Mouse (Mus musculus): Measurements from ENCODE around the gene Ubl4a. TPM values are rescaled to one million over a fixed set of nuclear protein-coding genes. Genes with fewer than 3 reads are reported as not detected.
A peak's percentile ranks its signal among the peaks of the same experiment; 100 is the strongest.

Gene Ubl4a
- polyA plus RNA-seq (2012; ENCODE audit: insufficient read depth, low replicate concordance) = 21.1 TPM in 1 of 2 replicates, not detected in the other

DNA sequence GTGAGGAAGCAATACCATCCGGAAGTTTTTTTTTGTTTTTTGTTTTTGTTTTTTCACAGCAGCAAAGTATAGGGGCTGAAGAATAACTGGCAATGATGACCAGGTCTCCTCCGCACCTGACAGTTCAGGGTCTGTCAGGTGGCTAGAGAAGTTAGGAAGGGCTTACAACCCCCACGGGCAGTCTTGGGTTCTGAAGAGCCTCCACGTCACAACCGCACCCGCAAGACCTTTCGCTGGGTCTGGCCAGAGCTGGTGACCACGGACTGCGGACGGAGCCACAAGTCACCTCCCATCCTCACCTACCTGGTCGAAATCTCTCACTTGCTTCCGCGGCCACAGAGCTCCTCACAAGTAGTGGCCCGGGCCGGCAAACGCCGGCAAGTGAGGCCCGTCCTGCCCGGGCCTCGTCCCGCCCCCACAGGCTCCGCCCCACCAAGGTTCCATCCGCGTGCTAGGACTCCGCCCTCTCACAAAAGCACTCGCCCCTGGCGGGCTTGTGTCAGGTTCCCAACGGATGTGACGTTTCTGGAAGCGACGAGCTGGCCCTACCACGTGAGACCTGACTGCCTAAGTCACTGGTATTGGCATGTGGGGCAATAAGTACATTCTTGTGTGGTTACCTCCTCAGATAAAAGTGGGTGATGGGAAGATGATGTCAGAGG is at the start of gene Ubl4a, which contains the start of gene Slc10a3:
Ubl4a (minus strand) TSS at position 331 of the 662 bp plus-strand sequence.
Slc10a3 (minus strand) TSS at position 462 of the 662 bp plus-strand sequence.
- TF ChIP-seq GATA1 (IDR thresholded peaks at IDR 0.05; ENCODE audit: borderline replicate concordance, low read length) = no peak
- TF ChIP-seq FLI1 (IDR thresholded peaks at IDR 0.05; ENCODE audit: low read length) = no peak
- peak within 1 kb of the TSS; percentile 96 for H3K4me3 ChIP-seq (replicated peaks)
- H3K4me1 ChIP-seq = peaks cover 20% of the 10 kb centered on the region
- peaks cover 10% of the 10 kb centered on the region for H3K27me3 ChIP-seq (replicated peaks)
- no peaks in the 10 kb centered on the region for H3K9me3 ChIP-seq
- peaks cover 20% of the 10 kb centered on the region for H3K36me3 ChIP-seq (replicated peaks; ENCODE audit: low read length)

DNA sequence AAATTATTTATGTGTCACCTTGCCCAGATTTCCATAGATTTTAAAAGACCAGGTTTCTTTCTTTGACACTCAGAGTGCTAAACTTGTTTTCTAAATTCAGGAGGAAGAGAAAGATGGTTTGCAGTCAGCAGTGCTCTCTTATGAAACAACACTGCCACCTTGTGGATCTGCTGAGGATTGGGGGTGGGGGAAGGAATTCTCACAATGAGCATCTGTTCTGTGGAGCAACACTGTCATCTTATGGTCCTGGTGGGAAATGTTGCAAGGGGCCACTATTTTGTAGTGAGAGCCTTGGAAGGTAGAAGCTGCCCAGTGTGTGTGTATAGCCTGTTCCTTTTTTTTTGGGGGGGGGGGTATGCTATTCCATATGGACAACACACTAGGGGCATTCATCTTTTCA is 40.4 kb upstream of the Ubl4a start:
- no peak overlapping the region for H3K4me3 ChIP-seq (replicated peaks)
- no peaks in the 10 kb centered on the region for H3K4me1 ChIP-seq
- TF ChIP-seq FLI1 (IDR thresholded peaks at IDR 0.05; ENCODE audit: low read length) = no peak
- TF ChIP-seq GATA1 (IDR thresholded peaks at IDR 0.05; ENCODE audit: borderline replicate concordance, low read length) = no peak
- peaks cover 12% of the 10 kb centered on the region for H3K27me3 ChIP-seq (replicated peaks)
- H3K36me3 ChIP-seq (replicated peaks; ENCODE audit: low read length) = peaks cover 73% of the 10 kb centered on the region
- no peaks in the 10 kb centered on the region for H3K9me3 ChIP-seq

DNA sequence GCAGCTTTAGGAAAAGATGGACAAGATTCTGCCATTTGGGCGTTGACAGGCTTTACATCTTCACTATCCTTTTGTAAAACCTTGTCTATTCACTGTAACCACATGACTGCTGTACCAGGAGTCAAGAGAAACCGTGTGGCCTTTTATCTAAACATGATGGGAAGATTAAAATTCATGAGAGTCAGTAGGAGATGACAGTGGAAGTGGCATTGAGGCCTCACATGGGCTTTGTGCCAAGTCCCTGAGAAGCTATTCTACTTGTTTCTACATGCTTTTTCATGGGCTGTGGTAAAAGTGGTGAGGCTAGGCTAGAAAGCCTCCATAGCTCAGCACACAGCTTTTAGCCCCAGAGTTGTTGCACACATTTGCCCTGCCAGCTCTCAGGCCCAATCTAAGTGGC is 35.3 kb upstream of the Ubl4a start:
- Histone ChIP-seq H3K9me3 (no peaks in the 10 kb centered on the region), H3K36me3 (replicated peaks; ENCODE audit: low read length) (peaks cover 57% of the 10 kb centered on the region), H3K4me3 (replicated peaks) (no peak overlapping the region), H3K27me3 (replicated peaks) (peaks cover 9% of the 10 kb centered on the region), H3K4me1 (no peaks in the 10 kb centered on the region)
- TF ChIP-seq GATA1 (IDR thresholded peaks at IDR 0.05; ENCODE audit: borderline replicate concordance, low read length) = no peak
- no peak for TF ChIP-seq FLI1 (IDR thresholded peaks at IDR 0.05; ENCODE audit: low read length)

- H3K4me1 ChIP-seq = peaks cover 10% of the 10 kb centered on the region
- no peak for TF ChIP-seq FLI1 (IDR thresholded peaks at IDR 0.05; ENCODE audit: low read length)
- TF ChIP-seq GATA1 (IDR thresholded peaks at IDR 0.05; ENCODE audit: borderline replicate concordance, low read length) = no peak
Measured at GRCm38 (mm10) chrX:74400136-74400535, 27.1 kb upstream of the Ubl4a start.

GRCm38 (mm10) chrX:74392535-74393443 is 19.8 kb upstream of the Ubl4a start, which contains the start of the genes Fam3a and Ikbkg:
TSS of gene Fam3a (minus strand) at chrX:74393272.
TSS of gene Ikbkg (plus strand) at chrX:74393290.
- H3K4me3 ChIP-seq (replicated peaks) = peak within 1 kb of the TSS; percentile 94
- H3K9me3 ChIP-seq = peaks cover 12% of the 10 kb centered on the region
- peaks cover 23% of the 10 kb centered on the region for H3K36me3 ChIP-seq (replicated peaks; ENCODE audit: low read length)
- no peak for TF ChIP-seq FLI1 (IDR thresholded peaks at IDR 0.05; ENCODE audit: low read length)
- TF ChIP-seq GATA1 (IDR thresholded peaks at IDR 0.05; ENCODE audit: borderline replicate concordance, low read length) = no peak
- peaks cover 12% of the 10 kb centered on the region for H3K27me3 ChIP-seq (replicated peaks)
- peaks cover 11% of the 10 kb centered on the region for H3K4me1 ChIP-seq

More at GRCm38 (mm10) chrX:74400136-74400535, 27.1 kb upstream of the Ubl4a start:
- H3K27me3 ChIP-seq (replicated peaks) = peaks cover 7% of the 10 kb centered on the region
- peaks cover 16% of the 10 kb centered on the region for H3K9me3 ChIP-seq
- H3K36me3 ChIP-seq (replicated peaks; ENCODE audit: low read length) = no peaks in the 10 kb centered on the region
- H3K4me3 ChIP-seq (replicated peaks) = no peak overlapping the region

DNA sequence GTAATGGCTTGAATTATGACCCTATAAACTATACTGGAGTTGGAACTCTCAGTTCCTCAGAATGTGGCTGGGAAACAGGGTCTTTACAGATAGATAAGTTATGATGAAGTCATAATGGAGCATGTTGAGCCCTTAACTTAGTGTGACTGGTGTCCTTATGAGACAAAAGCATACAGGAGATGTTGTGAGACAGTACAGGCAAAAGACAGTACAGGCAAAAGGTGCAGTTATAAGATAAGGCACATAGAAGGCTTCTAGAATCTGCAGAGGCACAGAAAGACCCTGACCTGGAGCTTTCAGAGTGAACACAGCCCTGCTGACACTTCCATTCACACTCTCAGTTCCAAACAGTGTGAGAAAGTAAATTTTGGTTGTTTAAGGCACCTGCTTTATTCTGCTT is 15.1 kb upstream of the Ubl4a start:
- Histone ChIP-seq H3K4me1 (peaks cover 4% of the 10 kb centered on the region; the same call in 1 of the 2 replicates), H3K9me3 (no peaks in the 10 kb centered on the region), H3K4me3 (replicated peaks) (no peak overlapping the region), H3K36me3 (replicated peaks; ENCODE audit: low read length) (peaks cover 62% of the 10 kb centered on the region), H3K27me3 (replicated peaks) (peaks cover 28% of the 10 kb centered on the region)
- no peak for TF ChIP-seq GATA1 (IDR thresholded peaks at IDR 0.05; ENCODE audit: borderline replicate concordance, low read length)
- no peak for TF ChIP-seq FLI1 (IDR thresholded peaks at IDR 0.05; ENCODE audit: low read length)

- Histone ChIP-seq H3K4me3 (replicated peaks) (no peak overlapping the region), H3K36me3 (replicated peaks; ENCODE audit: low read length) (peaks cover 45% of the 10 kb centered on the region), H3K4me1 (no peaks in the 10 kb centered on the region), H3K27me3 (replicated peaks) (peaks cover 17% of the 10 kb centered on the region), H3K9me3 (no peaks in the 10 kb centered on the region)
- TF ChIP-seq GATA1 (IDR thresholded peaks at IDR 0.05; ENCODE audit: borderline replicate concordance, low read length) (no peak), FLI1 (IDR thresholded peaks at IDR 0.05; ENCODE audit: low read length) (no peak)
Measured at GRCm38 (mm10) chrX:74384451-74384850, 11.4 kb upstream of the Ubl4a start.

GRCm38 (mm10) chrX:74368209-74368909 is 4.7 kb downstream of the Ubl4a start:
- Histone ChIP-seq H3K4me3 (replicated peaks) (peak overlapping the region; percentile 95), H3K27me3 (replicated peaks) (peaks cover 23% of the 10 kb centered on the region), H3K36me3 (replicated peaks; ENCODE audit: low read length) (peaks cover 45% of the 10 kb centered on the region), H3K9me3 (no peaks in the 10 kb centered on the region), H3K4me1 (peaks cover 39% of the 10 kb centered on the region)
- TF ChIP-seq FLI1 (IDR thresholded peaks at IDR 0.05; ENCODE audit: low read length) (no peak), GATA1 (IDR thresholded peaks at IDR 0.05; ENCODE audit: borderline replicate concordance, low read length) (no peak)

DNA sequence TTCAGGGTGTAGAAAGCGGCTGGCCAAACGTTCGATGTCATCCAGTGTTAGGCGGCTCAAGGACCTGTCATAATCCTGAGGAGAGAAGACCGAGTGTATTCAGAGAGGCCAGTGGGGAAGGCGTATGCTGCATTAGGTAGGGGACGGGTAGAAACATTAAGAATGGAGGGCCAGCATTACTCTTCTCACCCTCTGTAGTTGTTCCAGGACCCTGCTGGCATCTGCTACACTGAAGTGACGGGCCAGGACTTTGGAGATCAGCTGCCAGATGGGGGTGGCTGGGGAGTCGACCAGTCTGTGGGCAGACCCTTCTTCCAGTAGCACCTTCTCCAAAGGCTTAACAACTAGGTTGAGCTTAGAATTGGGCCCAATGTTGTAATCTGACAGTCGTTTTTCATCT is 5.5 kb downstream of the Ubl4a start:
- H3K4me1 ChIP-seq = peaks cover 38% of the 10 kb centered on the region
- H3K9me3 ChIP-seq = no peaks in the 10 kb centered on the region
- H3K36me3 ChIP-seq (replicated peaks; ENCODE audit: low read length) = peaks cover 45% of the 10 kb centered on the region
- H3K27me3 ChIP-seq (replicated peaks) = peaks cover 19% of the 10 kb centered on the region
- H3K4me3 ChIP-seq (replicated peaks) = peak overlapping the region; percentile 95
- TF ChIP-seq GATA1 (IDR thresholded peaks at IDR 0.05; ENCODE audit: borderline replicate concordance, low read length) (no peak), FLI1 (IDR thresholded peaks at IDR 0.05; ENCODE audit: low read length) (no peak)
